Mouse (Mus musculus): ENCODE measurements around the gene Smarcc1. TPM values are rescaled to one million over a fixed set of nuclear protein-coding genes. Genes with fewer than 3 reads are reported as not detected.

Gene Smarcc1
- polyA plus RNA-seq, 1 experiment from 2014 or later = 80.7 TPM

GRCm38 (mm10) chr9:110264991-110265390, 147.5 kb downstream of the Smarcc1 start:
- Histone ChIP-seq H3K36me3 (ENCODE audit: control insufficient read depth, insufficient read depth, low read length) (no peaks in the 10 kb centered on the region), H3K4me2 (ENCODE audit: low read length) (no peak overlapping the region), H3K27ac (replicated peaks in 1 of 2; ENCODE audit: control insufficient read depth in 1 of 2, insufficient read depth in 1 of 2, low read depth in 2 of 2, low read length in 2 of 2) (no peak overlapping the region), H3K4me3 (ENCODE audit: control insufficient read depth in 1 of 2, insufficient read depth in 1 of 2, low read depth in 1 of 2, low read length in 2 of 2) (no peak overlapping the region), H3K9me3 (ENCODE audit: control insufficient read depth, low read length) (no peaks in the 10 kb centered on the region), H3K9ac (ENCODE audit: low read length) (no peak overlapping the region), H3K27me3 (ENCODE audit: control insufficient read depth, insufficient read depth, low read length) (no peaks in the 10 kb centered on the region), H3K4me1 (ENCODE audit: control insufficient read depth in 2 of 2, insufficient read depth in 2 of 2, low read length in 2 of 2) (no peaks in the 10 kb centered on the region)
- 75% methylated on average over 9 of the region's 9 CpGs for WGBS
- ATAC-seq (ENCODE audit: insufficient number of reproducible peaks, insufficient read depth, low FRiP score, low read depth) = no peak

- 93% methylated on average over 10 of the region's 10 CpGs for WGBS
- no peaks in the 10 kb centered on the region for H3K27me3 ChIP-seq (ENCODE audit: control insufficient read depth, insufficient read depth, low read length)
Measured at GRCm38 (mm10) chr9:110268416-110268815, 150.9 kb downstream of the Smarcc1 start.

GRCm38 (mm10) chr9:110272330-110272729, 154.8 kb downstream of the Smarcc1 start:
- no peaks in the 10 kb centered on the region for H3K4me1 ChIP-seq (ENCODE audit: control insufficient read depth in 2 of 2, insufficient read depth in 2 of 2, low read length in 2 of 2)
- H3K27me3 ChIP-seq (ENCODE audit: control insufficient read depth, insufficient read depth, low read length) = no peaks in the 10 kb centered on the region
- 88% methylated on average over 3 of the region's 3 CpGs for WGBS
- ATAC-seq (ENCODE audit: insufficient number of reproducible peaks, insufficient read depth, low FRiP score, low read depth) = no peak
- H3K36me3 ChIP-seq (ENCODE audit: control insufficient read depth, insufficient read depth, low read length) = no peaks in the 10 kb centered on the region
- H3K4me3 ChIP-seq (ENCODE audit: control insufficient read depth in 1 of 2, insufficient read depth in 1 of 2, low read depth in 1 of 2, low read length in 2 of 2) = no peak overlapping the region
- H3K4me2 ChIP-seq (ENCODE audit: low read length) = no peak overlapping the region
- no peak overlapping the region for H3K27ac ChIP-seq (replicated peaks in 1 of 2; ENCODE audit: control insufficient read depth in 1 of 2, insufficient read depth in 1 of 2, low read depth in 2 of 2, low read length in 2 of 2)
- H3K9me3 ChIP-seq (ENCODE audit: control insufficient read depth, low read length) = no peaks in the 10 kb centered on the region
- H3K9ac ChIP-seq (ENCODE audit: low read length) = no peak overlapping the region

More at GRCm38 (mm10) chr9:110268416-110268815, 150.9 kb downstream of the Smarcc1 start:
- H3K9me3 ChIP-seq (ENCODE audit: control insufficient read depth, low read length) = no peaks in the 10 kb centered on the region
- H3K27ac ChIP-seq (replicated peaks in 1 of 2; ENCODE audit: control insufficient read depth in 1 of 2, insufficient read depth in 1 of 2, low read depth in 2 of 2, low read length in 2 of 2) = no peak overlapping the region
- no peak overlapping the region for H3K9ac ChIP-seq (ENCODE audit: low read length)
- H3K4me1 ChIP-seq (ENCODE audit: control insufficient read depth in 2 of 2, insufficient read depth in 2 of 2, low read length in 2 of 2) = no peaks in the 10 kb centered on the region
- H3K4me3 ChIP-seq (ENCODE audit: control insufficient read depth in 1 of 2, insufficient read depth in 1 of 2, low read depth in 1 of 2, low read length in 2 of 2) = no peak overlapping the region
- no peak overlapping the region for H3K4me2 ChIP-seq (ENCODE audit: low read length)
- H3K36me3 ChIP-seq (ENCODE audit: control insufficient read depth, insufficient read depth, low read length) = no peaks in the 10 kb centered on the region
- ATAC-seq (ENCODE audit: insufficient number of reproducible peaks, insufficient read depth, low FRiP score, low read depth) = no peak

GRCm38 (mm10) chr9:110273507-110273906, 156.0 kb downstream of the Smarcc1 start:
- no peak overlapping the region for H3K4me2 ChIP-seq (ENCODE audit: low read length)
- no peak overlapping the region for H3K9ac ChIP-seq (ENCODE audit: low read length)
- no peaks in the 10 kb centered on the region for H3K4me1 ChIP-seq (ENCODE audit: control insufficient read depth in 2 of 2, insufficient read depth in 2 of 2, low read length in 2 of 2)
- no peaks in the 10 kb centered on the region for H3K9me3 ChIP-seq (ENCODE audit: control insufficient read depth, low read length)
- H3K4me3 ChIP-seq (ENCODE audit: control insufficient read depth in 1 of 2, insufficient read depth in 1 of 2, low read depth in 1 of 2, low read length in 2 of 2) = no peak overlapping the region
- ATAC-seq (ENCODE audit: insufficient number of reproducible peaks, insufficient read depth, low FRiP score, low read depth) = no peak
- H3K27ac ChIP-seq (replicated peaks in 1 of 2; ENCODE audit: control insufficient read depth in 1 of 2, insufficient read depth in 1 of 2, low read depth in 2 of 2, low read length in 2 of 2) = no peak overlapping the region
- WGBS = 78% methylated on average over 4 of the region's 4 CpGs
- H3K36me3 ChIP-seq (ENCODE audit: control insufficient read depth, insufficient read depth, low read length) = no peaks in the 10 kb centered on the region
- H3K27me3 ChIP-seq (ENCODE audit: control insufficient read depth, insufficient read depth, low read length) = no peaks in the 10 kb centered on the region

- no peak for ATAC-seq (ENCODE audit: insufficient number of reproducible peaks, insufficient read depth, low FRiP score, low read depth)
- 59% methylated on average over 5 of the region's 5 CpGs for WGBS
Measured at GRCm38 (mm10) chr9:110275882-110276281, 158.4 kb downstream of the Smarcc1 start.

GRCm38 (mm10) chr9:110277431-110277881, 159.9 kb downstream of the Smarcc1 start:
- ATAC-seq (ENCODE audit: insufficient number of reproducible peaks, insufficient read depth, low FRiP score, low read depth) = no peak
- 46% methylated on average over 8 of the region's 8 CpGs for WGBS
- Histone ChIP-seq H3K9ac (ENCODE audit: low read length) (no peak overlapping the region), H3K9me3 (ENCODE audit: control insufficient read depth, low read length) (no peaks in the 10 kb centered on the region), H3K4me1 (ENCODE audit: control insufficient read depth in 2 of 2, insufficient read depth in 2 of 2, low read length in 2 of 2) (no peaks in the 10 kb centered on the region), H3K4me3 (ENCODE audit: control insufficient read depth in 1 of 2, insufficient read depth in 1 of 2, low read depth in 1 of 2, low read length in 2 of 2) (no peak overlapping the region), H3K36me3 (ENCODE audit: control insufficient read depth, insufficient read depth, low read length) (no peaks in the 10 kb centered on the region), H3K27me3 (ENCODE audit: control insufficient read depth, insufficient read depth, low read length) (no peaks in the 10 kb centered on the region), H3K27ac (replicated peaks in 1 of 2; ENCODE audit: control insufficient read depth in 1 of 2, insufficient read depth in 1 of 2, low read depth in 2 of 2, low read length in 2 of 2) (no peak overlapping the region), H3K4me2 (ENCODE audit: low read length) (no peak overlapping the region)

More at GRCm38 (mm10) chr9:110275882-110276281, 158.4 kb downstream of the Smarcc1 start:
- Histone ChIP-seq H3K4me2 (ENCODE audit: low read length) (no peak overlapping the region), H3K9ac (ENCODE audit: low read length) (no peak overlapping the region), H3K36me3 (ENCODE audit: control insufficient read depth, insufficient read depth, low read length) (no peaks in the 10 kb centered on the region), H3K4me3 (ENCODE audit: control insufficient read depth in 1 of 2, insufficient read depth in 1 of 2, low read depth in 1 of 2, low read length in 2 of 2) (no peak overlapping the region), H3K27ac (replicated peaks in 1 of 2; ENCODE audit: control insufficient read depth in 1 of 2, insufficient read depth in 1 of 2, low read depth in 2 of 2, low read length in 2 of 2) (no peak overlapping the region), H3K27me3 (ENCODE audit: control insufficient read depth, insufficient read depth, low read length) (no peaks in the 10 kb centered on the region), H3K4me1 (ENCODE audit: control insufficient read depth in 2 of 2, insufficient read depth in 2 of 2, low read length in 2 of 2) (no peaks in the 10 kb centered on the region), H3K9me3 (ENCODE audit: control insufficient read depth, low read length) (no peaks in the 10 kb centered on the region)

- H3K9ac ChIP-seq (ENCODE audit: low read length) = no peak overlapping the region
- no peak overlapping the region for H3K4me3 ChIP-seq (ENCODE audit: control insufficient read depth in 1 of 2, insufficient read depth in 1 of 2, low read depth in 1 of 2, low read length in 2 of 2)
- H3K9me3 ChIP-seq (ENCODE audit: control insufficient read depth, low read length) = no peaks in the 10 kb centered on the region
- no peaks in the 10 kb centered on the region for H3K36me3 ChIP-seq (ENCODE audit: control insufficient read depth, insufficient read depth, low read length)
- 89% methylated on average over 8 of the region's 10 CpGs for WGBS
- no peaks in the 10 kb centered on the region for H3K27me3 ChIP-seq (ENCODE audit: control insufficient read depth, insufficient read depth, low read length)
- no peaks in the 10 kb centered on the region for H3K4me1 ChIP-seq (ENCODE audit: control insufficient read depth in 2 of 2, insufficient read depth in 2 of 2, low read length in 2 of 2)
- H3K27ac ChIP-seq (replicated peaks in 1 of 2; ENCODE audit: control insufficient read depth in 1 of 2, insufficient read depth in 1 of 2, low read depth in 2 of 2, low read length in 2 of 2) = no peak overlapping the region
- no peak overlapping the region for H3K4me2 ChIP-seq (ENCODE audit: low read length)
- no peak for ATAC-seq (ENCODE audit: insufficient number of reproducible peaks, insufficient read depth, low FRiP score, low read depth)
Measured at GRCm38 (mm10) chr9:110284075-110284697, 166.7 kb downstream of the Smarcc1 start.

Measured in heart, embryonic 14.5 days (tissue).